Mouse (Mus musculus) inflammation-experienced regulatory T-cells, adult 6 months (primary cell): ENCODE results near the gene Fbxo4. TPM values are rescaled to one million over a fixed set of nuclear protein-coding genes. Genes with fewer than 3 reads are reported as not detected.

ENCODE experiments used
- ATAC-seq: one replicate; pipeline ENCODE4 v1.8.0; 2017
- polyA plus RNA-seq, 3 experiments: library from polyadenylated mRNA; unstranded; fragments of 100-300 nt; shearing (Covaris generic); gene quantifications; one replicate each; pipeline ENCODE4 v1.2.1; 2017

Fbxo4 gene
- polyA plus RNA-seq, 3 experiments from 2014 or later: 5.0 to 8.1 (median 5.5) TPM

- ATAC-seq: no peak
Observed at GRCm38 (mm10) chr15:3978279-3978678, 1.1 kb downstream of the Fbxo4 start.

GRCm38 (mm10) chr15:3973300-3973699 is 6.1 kb downstream of the Fbxo4 start:
- ATAC-seq: no peak

- no peak for ATAC-seq
Observed at GRCm38 (mm10) chr15:3970193-3970592, 9.2 kb downstream of the Fbxo4 start.

- ATAC-seq: no peak
Observed at GRCm38 (mm10) chr15:3969743-3970142, 9.6 kb downstream of the Fbxo4 start.

- no peak for ATAC-seq
Observed at GRCm38 (mm10) chr15:3962251-3962650, 17.1 kb downstream of the Fbxo4 start.

GRCm38 (mm10) chr15:3960094-3960493 is 19.3 kb downstream of the Fbxo4 start:
- no peak for ATAC-seq

GRCm38 (mm10) chr15:3957982-3958381 is 21.4 kb downstream of the Fbxo4 start:
- ATAC-seq: peak; percentile 86

- no peak for ATAC-seq
Observed at GRCm38 (mm10) chr15:3954971-3955370, 24.4 kb downstream of the Fbxo4 start.

- ATAC-seq: no peak
Observed at GRCm38 (mm10) chr15:3938132-3938531, 41.2 kb downstream of the Fbxo4 start.

- no peak for ATAC-seq
Observed at GRCm38 (mm10) chr15:3936056-3936455, 43.3 kb downstream of the Fbxo4 start.

GRCm38 (mm10) chr15:3933466-3933865 is 45.9 kb downstream of the Fbxo4 start:
- ATAC-seq: no peak

- ATAC-seq: no peak
Observed at GRCm38 (mm10) chr15:3931931-3932330, 47.4 kb downstream of the Fbxo4 start.

Other genes with a start within 250 kb of the Fbxo4 start
- gene AW549877, start 16.2 kb upstream of the Fbxo4 start, polyA plus RNA-seq: 10 to 100 TPM; 26.7 to 33.1 (median 29.1) TPM
- 10 to 100 TPM; 53.6 to 76.0 (median 56.0) TPM for gene Oxct1, start 46.8 kb upstream of the Fbxo4 start, polyA plus RNA-seq